Mouse (Mus musculus) hindbrain, postnatal 0 days (tissue): ENCODE measurements at regions not wholly inside any gene's neighbourhood (a gene's known extent, or its start where the extent isn't known, plus 50 kb on each side); places are given as distances from the start of the nearest gene placed in this dataset.

Experiments used
- ATAC-seq: fragments of 200-750 bp; cut with Nextera tagmentation; 2 replicates; pipeline ENCODE4 v1.8.0; 2017; ENCODE audit warnings: mild to moderate bottlenecking, moderate TSS enrichment, moderate library complexity
- DNase-seq: peaks from one replicate; pipeline ENCODE4 v3.0.0-alpha.2; 2015; ENCODE audit warnings: low spot score
- H3K27ac ChIP-seq: fragments of 300-500 bp; sonication (generic); 2 replicates; pipeline ENCODE4 v1.5.1; 2014; ENCODE audit warnings: mild to moderate bottlenecking
- H3K27me3 ChIP-seq: fragments of 300-500 bp; sonication (generic); 2 replicates; pipeline ENCODE4 v1.6.1; 2014; ENCODE audit warnings: low read length, mixed read lengths; ENCODE audit not compliant: insufficient read depth
- H3K36me3 ChIP-seq: fragments of 300-500 bp; sonication (generic); 2 replicates; pipeline ENCODE4 v1.6.1; 2014; ENCODE audit warnings: low read length, mixed read lengths; ENCODE audit not compliant: insufficient read depth
- H3K4me1 ChIP-seq: fragments of 300-500 bp; sonication (generic); 2 replicates; pipeline ENCODE4 v1.6.1; 2014; ENCODE audit warnings: antibody characterized with exemption, low read length, mixed read lengths; ENCODE audit not compliant: insufficient read depth
- H3K4me2 ChIP-seq: fragments of 300-500 bp; sonication (generic); 2 replicates; pipeline ENCODE4 v1.6.1; 2014; ENCODE audit warnings: low read depth, mild to moderate bottlenecking, low read length, moderate library complexity, mixed read lengths
- H3K4me3 ChIP-seq: fragments of 300-500 bp; sonication (generic); 2 replicates; pipeline ENCODE4 v1.5.1; 2014; ENCODE audit warnings: low read length
- H3K9ac ChIP-seq: fragments of 300-500 bp; sonication (generic); replicated peaks from 2 replicates; pipeline ENCODE4 v1.6.1; 2014; ENCODE audit warnings: mild to moderate bottlenecking, low read length, moderate library complexity, mixed read lengths
- H3K9me3 ChIP-seq: fragments of 300-500 bp; sonication (generic); 2 replicates; pipeline ENCODE4 v1.6.1; 2016; ENCODE audit warnings: low read length, mixed read lengths
- CTCF ChIP-seq: IDR thresholded peaks from 2 replicates; pipeline ENCODE4 v1.5.1; 2016; ENCODE audit warnings: antibody characterized with exemption, control low read depth, low read depth
- WGBS: fragments of 180-500 bp; shearing (Covaris S2); extraction: QIAGEN DNeasy Blood & Tissue Kit; methylation state at CpG from one replicate; pipeline ENCODE4 v1.1.7; 2014; 5-methylcytosine and 5-hydroxymethylcytosine counted together

GRCm38 (mm10) chr4:10124252-10124651, 750.0 kb upstream of the 2610301B20Rik start:
- H3K27me3 ChIP-seq: no peaks in the 10 kb centered on the region
- peak; percentile 45; the same call in 1 of the 2 replicates for ATAC-seq
- no peaks in the 10 kb centered on the region for H3K4me1 ChIP-seq
- TF ChIP-seq CTCF: peak; percentile 5; the same call in 1 of the 2 replicates
- DNase-seq: peak; percentile 59
- WGBS: 32% methylated on average over 2 of the region's 2 CpGs
- no peak overlapping the region for H3K4me3 ChIP-seq
- H3K9me3 ChIP-seq: no peaks in the 10 kb centered on the region
- H3K27ac ChIP-seq: no peak overlapping the region
- H3K36me3 ChIP-seq: no peaks in the 10 kb centered on the region
- H3K4me2 ChIP-seq: no peak overlapping the region
- H3K9ac ChIP-seq: no peak overlapping the region

GRCm38 (mm10) chr4:10141238-10141934, 732.9 kb upstream of the 2610301B20Rik start:
- DNase-seq (no peak), ATAC-seq (no peak)
- no peaks in the 10 kb centered on the region for H3K27me3 ChIP-seq
- WGBS: 75% methylated on average over 6 of the region's 6 CpGs
- H3K36me3 ChIP-seq: no peaks in the 10 kb centered on the region
- H3K9me3 ChIP-seq: no peaks in the 10 kb centered on the region
- H3K4me3 ChIP-seq: no peak overlapping the region
- no peak for TF ChIP-seq CTCF
- no peaks in the 10 kb centered on the region for H3K4me1 ChIP-seq
- no peak overlapping the region for H3K4me2 ChIP-seq
- H3K27ac ChIP-seq: no peak overlapping the region
- no peak overlapping the region for H3K9ac ChIP-seq

GRCm38 (mm10) chr4:10149911-10150310, 724.4 kb upstream of the 2610301B20Rik start:
- H3K27me3 ChIP-seq: no peaks in the 10 kb centered on the region
- no peak for TF ChIP-seq CTCF
- no peaks in the 10 kb centered on the region for H3K4me1 ChIP-seq
- no peak for ATAC-seq
- no peak for DNase-seq
- no peak overlapping the region for H3K9ac ChIP-seq
- no peak overlapping the region for H3K4me2 ChIP-seq
- no peak overlapping the region for H3K4me3 ChIP-seq
- no peak overlapping the region for H3K27ac ChIP-seq
- 83% methylated on average over 2 of the region's 2 CpGs for WGBS
- H3K9me3 ChIP-seq: no peaks in the 10 kb centered on the region
- no peaks in the 10 kb centered on the region for H3K36me3 ChIP-seq

- no peaks in the 10 kb centered on the region for H3K9me3 ChIP-seq
- DNase-seq (peak; percentile 60), ATAC-seq (no peak)
- WGBS: 21% methylated on average over 2 of the region's 2 CpGs
- H3K9ac ChIP-seq: no peak overlapping the region
- H3K4me3 ChIP-seq: no peak overlapping the region
- no peak overlapping the region for H3K27ac ChIP-seq
- no peak overlapping the region for H3K4me2 ChIP-seq
- TF ChIP-seq CTCF: peak; percentile 69
- no peaks in the 10 kb centered on the region for H3K36me3 ChIP-seq
- H3K4me1 ChIP-seq: no peaks in the 10 kb centered on the region
- H3K27me3 ChIP-seq: no peaks in the 10 kb centered on the region
Observed at GRCm38 (mm10) chr4:10150501-10150900, 723.8 kb upstream of the 2610301B20Rik start.

GRCm38 (mm10) chr4:10155705-10156390, 718.5 kb upstream of the 2610301B20Rik start:
- no peak for TF ChIP-seq CTCF
- no peak overlapping the region for H3K4me2 ChIP-seq
- DNase-seq (no peak), ATAC-seq (no peak)
- H3K4me3 ChIP-seq: no peak overlapping the region
- H3K27me3 ChIP-seq: no peaks in the 10 kb centered on the region
- H3K9ac ChIP-seq: no peak overlapping the region
- no peaks in the 10 kb centered on the region for H3K36me3 ChIP-seq
- no peak overlapping the region for H3K27ac ChIP-seq
- 94% methylated on average over 5 of the region's 5 CpGs for WGBS
- no peaks in the 10 kb centered on the region for H3K9me3 ChIP-seq
- no peaks in the 10 kb centered on the region for H3K4me1 ChIP-seq

- Histone ChIP-seq H3K27ac (no peak overlapping the region), H3K4me1 (no peaks in the 10 kb centered on the region), H3K4me2 (no peak overlapping the region), H3K9me3 (no peaks in the 10 kb centered on the region), H3K36me3 (no peaks in the 10 kb centered on the region), H3K4me3 (no peak overlapping the region), H3K27me3 (no peaks in the 10 kb centered on the region), H3K9ac (no peak overlapping the region)
- WGBS: 81% methylated on average over 3 of the region's 3 CpGs
- no peak for ATAC-seq
- no peak for TF ChIP-seq CTCF
- DNase-seq: no peak
Observed at GRCm38 (mm10) chr4:10189896-10190295, 684.4 kb upstream of the 2610301B20Rik start.
